Mouse (Mus musculus) embryo, embryonic 11 days (tissue): ENCODE data around the gene Idh2.
"Not testable (repeated sequence)": the region's sequence is repeated elsewhere in the genome, so short reads cannot be mapped to it uniquely, and the experiment has no call there.

Experiments
- DNase-seq: peaks from one replicate; pipeline ENCODE4 v3.0.0-alpha.2; 2015

The Idh2 gene

DNA sequence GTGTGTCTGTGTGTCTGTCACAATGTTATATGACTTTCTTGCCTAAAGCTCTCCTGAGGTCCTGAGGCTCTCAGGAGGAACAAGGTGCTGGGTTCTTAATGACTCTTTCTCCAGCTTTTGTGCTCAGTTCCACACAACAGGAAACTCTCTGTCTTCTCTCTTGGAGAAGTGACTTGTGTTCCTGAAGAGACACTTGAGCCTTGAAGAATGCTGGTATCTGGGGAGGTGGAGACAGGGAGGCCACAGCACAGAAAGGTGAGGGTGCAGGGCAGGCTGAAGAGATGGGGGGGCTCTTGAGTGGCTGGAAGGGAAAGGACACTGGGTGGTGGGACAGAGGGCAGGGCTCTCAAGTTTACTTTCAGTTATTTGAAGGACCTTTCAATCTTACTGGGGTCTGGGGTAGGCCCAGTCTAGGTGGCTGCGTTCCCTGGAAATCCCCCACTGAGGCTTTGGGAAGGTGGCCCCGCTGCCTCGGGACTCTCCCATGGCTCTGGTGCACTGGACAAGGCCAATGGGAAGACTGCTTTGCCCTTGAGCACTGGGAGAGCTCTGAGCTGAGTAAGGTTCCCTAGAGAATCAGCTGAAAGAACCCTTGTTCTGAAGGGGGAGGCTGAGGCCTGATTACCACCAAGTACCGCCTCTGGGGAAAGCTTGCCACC is 56.7 kb downstream of the Idh2 start:
- no peak for DNase-seq

- peak; percentile 63 for DNase-seq
Measured at GRCm38 (mm10) chr7:80057781-80058180, 57.4 kb downstream of the Idh2 start.

DNA sequence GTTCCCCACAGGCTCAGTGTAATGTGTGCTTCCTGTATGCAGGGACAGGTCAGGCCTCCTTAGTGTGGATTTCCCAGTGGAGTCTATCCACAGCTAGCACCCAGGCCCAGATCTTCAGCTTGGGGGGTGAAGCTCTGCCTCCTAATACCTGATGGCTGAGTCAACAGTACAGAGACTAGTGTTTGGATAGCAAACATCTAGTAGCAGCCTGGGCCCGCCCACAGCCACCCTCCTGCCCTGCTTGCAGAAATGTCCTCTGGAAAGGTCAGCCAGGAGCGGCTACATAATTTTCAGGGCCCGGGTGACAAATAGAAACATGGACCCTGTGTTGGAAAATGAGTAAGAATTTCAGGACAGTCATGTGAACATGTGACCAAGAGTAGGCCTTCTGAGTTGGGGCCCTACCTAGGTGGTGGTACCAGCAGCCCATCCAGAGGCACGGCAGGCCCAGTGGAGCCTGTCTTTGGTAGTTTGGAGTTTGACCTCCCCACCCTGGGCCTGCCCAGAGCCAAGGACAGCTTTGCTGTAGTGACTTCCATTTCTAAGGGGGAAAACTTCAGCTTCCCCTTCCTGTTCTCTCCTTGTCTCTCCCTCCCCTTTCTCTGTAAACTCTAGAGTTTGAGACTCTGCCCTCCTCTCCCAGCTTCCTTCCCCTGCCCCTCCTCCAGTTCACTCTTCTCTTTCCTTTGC is 58.0 kb downstream of the Idh2 start:
- no peak for DNase-seq

DNA sequence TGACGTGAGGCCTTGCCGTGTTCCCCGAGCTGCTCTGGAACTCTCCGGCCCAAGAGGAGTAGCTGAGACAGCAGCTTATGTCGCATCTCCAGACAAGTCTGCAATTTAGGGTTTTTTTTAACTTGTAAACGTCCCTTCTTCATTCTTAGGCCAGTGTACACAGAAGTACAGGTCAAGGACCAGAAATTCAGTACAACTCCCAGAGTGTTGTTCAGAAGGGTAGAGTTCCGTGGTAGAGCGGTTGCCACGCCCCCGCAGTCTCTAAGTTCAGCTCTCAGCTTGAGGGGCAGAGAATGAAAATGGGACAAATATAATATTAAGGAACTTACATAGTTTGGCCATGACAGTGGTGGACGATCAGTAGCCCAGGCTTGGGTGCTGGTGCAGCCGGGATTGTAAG is 59.4 kb downstream of the Idh2 start:
- DNase-seq, result no peak

DNA sequence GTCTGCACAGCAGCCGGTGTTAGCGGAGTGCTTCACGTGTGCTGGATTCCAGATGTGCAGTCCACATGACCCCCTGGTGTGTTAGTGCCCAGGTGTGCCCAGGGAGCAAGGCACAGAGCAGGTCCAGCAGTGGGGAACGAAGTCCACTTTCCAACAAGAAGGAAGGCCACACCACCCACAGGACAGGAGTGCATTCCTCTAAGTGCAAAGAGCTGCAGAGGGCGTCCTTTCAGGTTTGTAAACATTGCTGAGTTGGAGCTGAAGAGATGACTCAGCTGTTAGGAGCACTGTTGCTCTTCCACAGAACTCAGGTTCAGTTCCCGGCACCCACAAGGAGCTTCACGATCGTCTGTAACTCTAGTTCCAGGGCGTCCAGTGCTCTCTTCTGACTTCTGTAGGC is 62.0 kb downstream of the Idh2 start:
- no peak for DNase-seq

- DNase-seq, result no peak
Measured at GRCm38 (mm10) chr7:80052261-80052660, 62.9 kb downstream of the Idh2 start.

GRCm38 (mm10) chr7:80051835-80052234 is 63.4 kb downstream of the Idh2 start:
- DNase-seq, result no peak

DNA sequence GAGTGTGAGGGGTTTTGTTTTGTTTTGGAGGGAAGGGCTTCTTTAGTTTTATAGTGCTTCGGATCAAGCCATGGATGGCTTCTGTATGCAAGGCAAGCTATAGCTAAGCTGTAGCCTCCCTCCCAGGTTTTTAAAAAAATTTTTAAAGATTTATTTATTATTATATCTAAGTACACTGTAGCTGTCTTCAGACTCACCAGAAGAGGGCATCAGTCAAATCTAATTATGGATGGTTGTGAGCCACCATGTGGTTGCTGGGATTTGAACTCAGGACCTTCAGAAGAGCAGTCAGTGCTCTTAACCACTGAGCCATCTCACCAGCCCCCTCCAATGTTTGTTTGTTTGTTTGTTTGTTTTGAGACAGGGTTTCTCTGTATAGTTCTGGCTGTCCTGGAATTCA is 64.8 kb downstream of the Idh2 start:
- DNase-seq, result not testable (repeated sequence)

- no peak for DNase-seq
Measured at GRCm38 (mm10) chr7:80049746-80050145, 65.4 kb downstream of the Idh2 start.

DNA sequence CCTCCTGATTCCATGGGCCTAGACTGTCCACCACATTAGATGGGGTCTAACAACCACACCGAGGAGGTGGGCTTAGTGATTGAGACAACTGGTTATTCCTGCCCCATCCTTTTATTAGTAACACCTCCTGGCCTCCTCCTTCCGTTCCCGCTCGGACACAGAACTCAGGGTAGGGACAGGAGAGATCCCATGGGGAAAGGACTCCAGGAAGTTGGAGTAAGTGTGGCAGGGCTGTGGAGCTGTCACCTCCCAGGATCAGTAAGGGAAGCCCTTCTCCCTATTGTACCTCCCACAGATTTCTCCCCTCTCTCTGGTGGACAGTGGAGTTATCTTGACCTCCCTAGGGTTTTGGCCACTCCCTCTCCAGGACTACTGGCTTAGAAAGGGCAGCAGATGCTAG is 68.2 kb downstream of the Idh2 start:
- DNase-seq, result no peak
